In the genomic region with DNA sequence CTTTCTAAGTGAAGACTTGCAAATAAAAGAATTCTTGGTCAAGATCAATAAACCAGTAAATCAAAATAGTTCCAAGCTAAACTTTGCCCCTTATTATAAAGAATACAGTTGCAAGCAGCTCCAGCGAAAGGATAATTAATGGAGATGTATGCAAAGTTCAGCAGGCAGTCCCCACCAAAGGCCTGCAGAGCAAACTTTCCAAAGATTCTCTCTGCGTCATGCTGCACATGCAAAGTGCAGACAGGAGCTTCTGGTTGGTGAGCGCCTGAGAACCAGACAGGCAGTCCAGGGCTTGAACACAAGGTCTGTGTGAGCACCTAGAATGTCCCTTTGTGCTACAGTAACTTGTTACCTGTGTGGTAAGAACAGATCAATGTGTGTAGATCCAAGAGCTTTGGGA, we compare ENCODE assay signal across 28 mouse cellular contexts.
DNase-seq lines count a peak whose midpoint lies in the region; ATAC-seq and TF ChIP-seq lines count a peak whose summit lies in the region.
"Had no signal": no experiment of that assay in that cellular context is flagged by ENCODE, and none has a peak within 500 bp of the region (broad histone marks: within the 10 kb centered on the region; RNA-seq: fewer than 3 reads in every experiment).

No protein-coding gene starts in this region.

- H3K9ac ChIP-seq in forebrain, embryonic 14.5 days (ENCODE audit: low read length): no peak overlapping the region
- H3K9ac ChIP-seq in forebrain, embryonic 11.5 days (ENCODE audit: low read length): no peak overlapping the region
- H3K9ac ChIP-seq in midbrain, embryonic 12.5 days (replicated peaks): no peak overlapping the region
- no peak overlapping the region for H3K9ac ChIP-seq in CH12.LX (ENCODE audit: insufficient read depth, low read depth)
- H3K9ac ChIP-seq: embryonic facial prominence, embryonic 13.5 days; heart, embryonic 13.5 days; hindbrain, embryonic 12.5 days; intestine, embryonic 15.5 days had no signal

- peak; percentile 25 for DNase-seq in forebrain, embryonic 14.5 days (ENCODE audit: low spot score)
- no peak for DNase-seq in forebrain, embryonic 11.5 days (ENCODE audit: low spot score)
- DNase-seq in midbrain, embryonic 10.5 days (ENCODE audit: low spot score): no peak
- DNase-seq in CH12.LX (ENCODE audit: extremely low read depth): no peak
- DNase-seq in urinary bladder, adult 2 months (ENCODE audit: low spot score): no peak
- DNase-seq: adrenal gland, adult 2 months; adrenal gland, postnatal 14 days; B cell, adult 2 months; cerebellum, adult 11-12 months; cerebellum, adult 8-10 months; cerebellum, postnatal 10 days; cerebellum, postnatal 36 days; embryo, embryonic 11 days; gastrocnemius, postnatal 10 days; gastrocnemius, postnatal 36 days; heart, adult 2 months; heart, postnatal 14 days; heart, postnatal 4 days had no signal

- no peak for TF ChIP-seq CTCF in CH12.LX (conservative IDR thresholded peaks at IDR 0.05 in 1 of 2, IDR thresholded peaks at IDR 0.05 in 1 of 2; ENCODE audit: low read depth in 2 of 2, low read length in 2 of 2)

- no peak overlapping the region for H3K4me3 ChIP-seq in forebrain, embryonic 14.5 days (ENCODE audit: low read depth, low read length)
- H3K4me3 ChIP-seq in forebrain, embryonic 11.5 days (ENCODE audit: low read depth, low read length): no peak overlapping the region
- H3K4me3 ChIP-seq in midbrain, embryonic 12.5 days: no peak overlapping the region
- H3K4me3 ChIP-seq in midbrain, embryonic 10.5 days: no peak overlapping the region
- H3K4me3 ChIP-seq in CH12.LX (replicated peaks in 1 of 3; ENCODE audit: low read depth in 2 of 3, low read length in 2 of 3, poor library complexity in 1 of 3): no peak overlapping the region
- H3K4me3 ChIP-seq: embryonic facial prominence, embryonic 10.5 days; embryonic facial prominence, embryonic 13.5 days; erythroblast, embryonic 14.5 days; heart, adult 2 months; heart, embryonic 10.5 days; heart, embryonic 13.5 days; hindbrain, embryonic 12.5 days; intestine, embryonic 15.5 days had no signal

- H3K27me3 ChIP-seq in forebrain, embryonic 14.5 days (replicated peaks; ENCODE audit: control insufficient read depth, insufficient read depth, low read length): no peaks in the 10 kb centered on the region
- H3K27me3 ChIP-seq in forebrain, embryonic 11.5 days (ENCODE audit: control insufficient read depth, insufficient read depth, low read length): peaks cover 2% of the 10 kb centered on the region; the same call in 1 of the 2 replicates
- H3K27me3 ChIP-seq in midbrain, embryonic 12.5 days: peaks cover 14% of the 10 kb centered on the region
- H3K27me3 ChIP-seq in midbrain, embryonic 10.5 days (ENCODE audit: low read depth, poor library complexity, severe bottlenecking): no peaks in the 10 kb centered on the region
- H3K27me3 ChIP-seq in CH12.LX (replicated peaks): no peaks in the 10 kb centered on the region
- H3K27me3 ChIP-seq: embryonic facial prominence, embryonic 13.5 days; heart, embryonic 13.5 days; hindbrain, embryonic 12.5 days; intestine, embryonic 15.5 days had no signal

- H3K36me3 ChIP-seq in forebrain, embryonic 14.5 days (ENCODE audit: control insufficient read depth, insufficient read depth, low read length): no peaks in the 10 kb centered on the region
- no peaks in the 10 kb centered on the region for H3K36me3 ChIP-seq in forebrain, embryonic 11.5 days (ENCODE audit: control insufficient read depth, insufficient read depth, low read length)
- H3K36me3 ChIP-seq in midbrain, embryonic 12.5 days: no peaks in the 10 kb centered on the region
- no peaks in the 10 kb centered on the region for H3K36me3 ChIP-seq in midbrain, embryonic 10.5 days
- H3K36me3 ChIP-seq in CH12.LX (replicated peaks in 1 of 2; ENCODE audit: control insufficient read depth in 1 of 2, insufficient read depth in 1 of 2, low read length in 1 of 2): peaks cover 5 to 48% of the 10 kb centered on the region in 2 experiments
- H3K36me3 ChIP-seq: hindbrain, embryonic 12.5 days; intestine, embryonic 15.5 days had no signal

- no peak for TF ChIP-seq POLR2A in CH12.LX (IDR thresholded peaks at IDR 0.05; ENCODE audit: low read depth, low read length)

- no peak for TF ChIP-seq RAD21 in CH12.LX (IDR thresholded peaks at IDR 0.05; ENCODE audit: low read depth, low read length)

- no peak for ATAC-seq in forebrain, embryonic 14.5 days
- ATAC-seq in forebrain, embryonic 11.5 days (replicated peaks; ENCODE audit: low FRiP score): no peak
- ATAC-seq in midbrain, embryonic 12.5 days (ENCODE audit: low FRiP score, low read depth): peak; percentile 50; the same call in 1 of the 2 replicates
- ATAC-seq: forebrain, embryonic 16.5 days; hindbrain, embryonic 16.5 days; intestine, embryonic 15.5 days had no signal

- peaks cover 18% of the 10 kb centered on the region for H3K4me1 ChIP-seq in forebrain, embryonic 14.5 days (ENCODE audit: control insufficient read depth, insufficient read depth, low read length)
- H3K4me1 ChIP-seq in forebrain, embryonic 11.5 days (replicated peaks; ENCODE audit: control insufficient read depth, insufficient read depth, low read length): peaks cover 9% of the 10 kb centered on the region
- peaks cover 33% of the 10 kb centered on the region for H3K4me1 ChIP-seq in midbrain, embryonic 12.5 days
- peaks cover 47% of the 10 kb centered on the region for H3K4me1 ChIP-seq in midbrain, embryonic 10.5 days
- H3K4me1 ChIP-seq in CH12.LX (ENCODE audit: control insufficient read depth in 1 of 2, insufficient read depth in 2 of 2): peaks cover 20 to 68% of the 10 kb centered on the region in 2 experiments
- H3K4me1 ChIP-seq: heart, embryonic 10.5 days had no signal

- 14% methylated on average over 3 of the region's 3 CpGs for WGBS in forebrain, embryonic 14.5 days
- 50% methylated on average over 3 of the region's 3 CpGs for WGBS in forebrain, embryonic 11.5 days
- WGBS in midbrain, embryonic 12.5 days: 28% methylated on average over 3 of the region's 3 CpGs
- 72% methylated on average over 3 of the region's 3 CpGs for WGBS in midbrain, embryonic 10.5 days

- no peaks in the 10 kb centered on the region for H3K9me3 ChIP-seq in forebrain, embryonic 14.5 days (replicated peaks; ENCODE audit: control insufficient read depth, low read length)
- H3K9me3 ChIP-seq in forebrain, embryonic 11.5 days (ENCODE audit: control insufficient read depth, low read length): no peaks in the 10 kb centered on the region
- H3K9me3 ChIP-seq in midbrain, embryonic 12.5 days: no peaks in the 10 kb centered on the region
- H3K9me3 ChIP-seq in midbrain, embryonic 10.5 days (replicated peaks): no peaks in the 10 kb centered on the region
- H3K9me3 ChIP-seq in CH12.LX (replicated peaks; ENCODE audit: low read length): no peaks in the 10 kb centered on the region
- H3K9me3 ChIP-seq: embryonic facial prominence, embryonic 10.5 days; embryonic facial prominence, embryonic 13.5 days; heart, embryonic 10.5 days; heart, embryonic 13.5 days; hindbrain, embryonic 12.5 days; intestine, embryonic 15.5 days had no signal

- no peak for TF ChIP-seq EP300 in CH12.LX (IDR thresholded peaks at IDR 0.05; ENCODE audit: low read length)

- in situ Hi-C loops in CH12.LX (cut with MboI; ENCODE audit: low pct_ligation_motif_present, low pct_unique_long_range_greater_than_20kb, low sequenced_read_pairs): no loop called here

- H3K79me2 ChIP-seq in CH12.LX (replicated peaks; ENCODE audit: control insufficient read depth, extremely low read depth, insufficient read depth, poor library complexity, severe bottlenecking): no peaks in the 10 kb centered on the region

- dilution Hi-C loops in CH12.LX (cut with MboI; ENCODE audit: extremely low pct_ligation_motif_present, extremely low pct_unique_long_range_greater_than_20kb, low sequenced_read_pairs): no loop called here

- H3K27ac ChIP-seq in forebrain, embryonic 14.5 days (ENCODE audit: low read depth, low read length): no peak overlapping the region
- H3K27ac ChIP-seq in forebrain, embryonic 11.5 days (ENCODE audit: low read depth, low read length): no peak overlapping the region
- H3K27ac ChIP-seq in midbrain, embryonic 12.5 days (replicated peaks): no peak overlapping the region
- no peak overlapping the region for H3K27ac ChIP-seq in midbrain, embryonic 10.5 days (replicated peaks)
- no peak overlapping the region for H3K27ac ChIP-seq in CH12.LX (ENCODE audit: insufficient read depth, low read depth)
- H3K27ac ChIP-seq: embryonic facial prominence, embryonic 10.5 days; embryonic facial prominence, embryonic 13.5 days; heart, adult 2 months; heart, embryonic 10.5 days; heart, embryonic 13.5 days; hindbrain, embryonic 12.5 days; intestine, embryonic 15.5 days had no signal

- H3K4me2 ChIP-seq in forebrain, embryonic 14.5 days (ENCODE audit: low read length): no peak overlapping the region
- H3K4me2 ChIP-seq in forebrain, embryonic 11.5 days (ENCODE audit: low read depth, low read length, severe bottlenecking): no peak overlapping the region
- no peak overlapping the region for H3K4me2 ChIP-seq in midbrain, embryonic 12.5 days (replicated peaks)
- H3K4me2 ChIP-seq in CH12.LX (ENCODE audit: insufficient read depth, low read depth, poor library complexity, severe bottlenecking): no peak overlapping the region
- H3K4me2 ChIP-seq: embryonic facial prominence, embryonic 13.5 days; heart, embryonic 13.5 days; hindbrain, embryonic 12.5 days; intestine, embryonic 15.5 days had no signal

TF ChIP-seq in CH12.LX, 34 proteins besides CTCF, POLR2A, EP300 and RAD21:
- TF ChIP-seq ZKSCAN1 (IDR thresholded peaks at IDR 0.05; ENCODE audit: borderline replicate concordance, low read depth, low read length) (no peak), PAX5 (IDR thresholded peaks at IDR 0.05; ENCODE audit: low read length) (no peak), MAX (IDR thresholded peaks at IDR 0.05; ENCODE audit: low read length) (no peak), USF2 (conservative IDR thresholded peaks at IDR 0.05; ENCODE audit: low read depth, low read length) (no peak), KAT2A (IDR thresholded peaks at IDR 0.05; ENCODE audit: insufficient replicate concordance, low read length) (no peak), ZC3H11A (IDR thresholded peaks at IDR 0.05; ENCODE audit: low read depth, low read length) (no peak), USF1 (IDR thresholded peaks at IDR 0.05; ENCODE audit: low read depth, low read length) (no peak), BHLHE40 (IDR thresholded peaks at IDR 0.05; ENCODE audit: low read depth, low read length) (0 out of 2 replicates have a peak, but pooled peaks have one; percentile 5)
